Mouse (Mus musculus) left cerebral cortex, postnatal 25 days (tissue): ENCODE results near the gene Rabepk. TPM values are rescaled to one million over a fixed set of nuclear protein-coding genes. Genes with fewer than 3 reads are reported as not detected.
"Not testable (repeated sequence)": the region's sequence is repeated elsewhere in the genome, so short reads cannot be mapped to it uniquely, and the experiment has no call there.

ENCODE experiments used
- DNase-seq, 2 experiments: peaks; one replicate each; pipeline ENCODE4 v3.0.0; 2022; ENCODE audit warnings: low spot score in 2 of 2, mixed read lengths in 1 of 2
- intact Hi-C: fragments of 180-260 bp; cut with DNase I; formaldehyde crosslinking; loops from one replicate; pipeline ENCODE4 v1.15.1; 2025
- total RNA-seq, 2 experiments: library from RNA; stranded (reverse); gene quantifications; 2 replicates each; pipeline ENCODE4 v1.2.3; 2021

The Rabepk gene
- 10 to 100 TPM; 30.8 to 34.0 TPM for total RNA-seq

GRCm38 (mm10) chr2:34799357-34800256 lies at the start of gene Rabepk:
Gene Rabepk, minus strand, starts transcription at chr2:34799912.
- peak; percentile 71 to 79 for DNase-seq
- intact Hi-C loops: loop anchor here (2.0 kb wide), 1 partner anchor 27 kb away; no protein-coding TSS in a partner anchor

GRCm38 (mm10) chr2:34847702-34848101 lies 48.0 kb upstream of the Rabepk start:
- no peak for DNase-seq

GRCm38 (mm10) chr2:34843211-34843939 lies 43.7 kb upstream of the Rabepk start:
- intact Hi-C loops: no loop called here
- DNase-seq: peak; percentile 13 to 49

More at GRCm38 (mm10) chr2:34847702-34848101, 48.0 kb upstream of the Rabepk start:
- intact Hi-C loops: no loop called here

GRCm38 (mm10) chr2:34841706-34842105 lies 42.0 kb upstream of the Rabepk start:
- intact Hi-C loops: no loop called here

GRCm38 (mm10) chr2:34840143-34840542 lies 40.4 kb upstream of the Rabepk start:
- DNase-seq, intact Hi-C loops: not testable (repeated sequence)

More at GRCm38 (mm10) chr2:34841706-34842105, 42.0 kb upstream of the Rabepk start:
- peak; percentile 48 to 83 for DNase-seq

GRCm38 (mm10) chr2:34835669-34836068 lies 36.0 kb upstream of the Rabepk start:
- no peak for DNase-seq
- intact Hi-C loops: no loop called here

GRCm38 (mm10) chr2:34833624-34834023 lies 33.9 kb upstream of the Rabepk start:
- intact Hi-C loops: no loop called here

GRCm38 (mm10) chr2:34832766-34833457 lies 33.2 kb upstream of the Rabepk start, which contains the start of gene Gm34653:
Gene Gm34653, plus strand, starts transcription at chr2:34833007.
- DNase-seq, intact Hi-C loops: not testable (repeated sequence)

More at GRCm38 (mm10) chr2:34833624-34834023, 33.9 kb upstream of the Rabepk start:
- no peak for DNase-seq

GRCm38 (mm10) chr2:34830066-34830465 lies 30.4 kb upstream of the Rabepk start:
- DNase-seq, intact Hi-C loops: not testable (repeated sequence)

GRCm38 (mm10) chr2:34828026-34828425 lies 28.3 kb upstream of the Rabepk start:
- intact Hi-C loops: loop anchor here (2.0 to 10.0 kb wide), 2 partner anchors 43 to 277 kb away; partner anchors contain the start of genes AI182371 and Cntrl
- DNase-seq: no peak

GRCm38 (mm10) chr2:34827591-34827990 lies 27.9 kb upstream of the Rabepk start:
- DNase-seq: no peak
- intact Hi-C loops: loop anchor here (10.0 kb wide), 1 partner anchor 277 kb away; the partner anchor contains the start of genes AI182371 and Cntrl

- intact Hi-C loops: loop anchor here (10.0 kb wide), 1 partner anchor 278 kb away; the partner anchor contains the start of genes AI182371 and Cntrl
Measured at GRCm38 (mm10) chr2:34826460-34827231, 26.9 kb upstream of the Rabepk start.

GRCm38 (mm10) chr2:34825827-34826459 lies 26.2 kb upstream of the Rabepk start, which contains the start of gene Fbxw2:
Gene Fbxw2, minus strand, starts transcription at chr2:34826311.
- intact Hi-C loops: loop anchor here (10.0 kb wide), 1 partner anchor 279 kb away; the partner anchor contains the start of genes AI182371 and Cntrl
- peak; percentile 94 for DNase-seq

More at GRCm38 (mm10) chr2:34826460-34827231, 26.9 kb upstream of the Rabepk start:
- no peak for DNase-seq

- intact Hi-C loops: no loop called here
- DNase-seq: no peak
Measured at GRCm38 (mm10) chr2:34818492-34818891, 18.8 kb upstream of the Rabepk start.

- intact Hi-C loops: not testable (repeated sequence)
Measured at GRCm38 (mm10) chr2:34815893-34816292, 16.2 kb upstream of the Rabepk start.

GRCm38 (mm10) chr2:34812706-34813105 lies 13.0 kb upstream of the Rabepk start:
- no peak for DNase-seq
- intact Hi-C loops: no loop called here

More at GRCm38 (mm10) chr2:34815893-34816292, 16.2 kb upstream of the Rabepk start:
- not testable (repeated sequence) for DNase-seq

- no peak for DNase-seq
- intact Hi-C loops: no loop called here
Measured at GRCm38 (mm10) chr2:34810775-34811174, 11.1 kb upstream of the Rabepk start.

GRCm38 (mm10) chr2:34809568-34809967 lies 9.9 kb upstream of the Rabepk start:
- DNase-seq: no peak

More at GRCm38 (mm10) chr2:34809568-34809967, 9.9 kb upstream of the Rabepk start:
- intact Hi-C loops: no loop called here
